ENCODE assay signal across 8 mouse cellular contexts in the genomic region with DNA sequence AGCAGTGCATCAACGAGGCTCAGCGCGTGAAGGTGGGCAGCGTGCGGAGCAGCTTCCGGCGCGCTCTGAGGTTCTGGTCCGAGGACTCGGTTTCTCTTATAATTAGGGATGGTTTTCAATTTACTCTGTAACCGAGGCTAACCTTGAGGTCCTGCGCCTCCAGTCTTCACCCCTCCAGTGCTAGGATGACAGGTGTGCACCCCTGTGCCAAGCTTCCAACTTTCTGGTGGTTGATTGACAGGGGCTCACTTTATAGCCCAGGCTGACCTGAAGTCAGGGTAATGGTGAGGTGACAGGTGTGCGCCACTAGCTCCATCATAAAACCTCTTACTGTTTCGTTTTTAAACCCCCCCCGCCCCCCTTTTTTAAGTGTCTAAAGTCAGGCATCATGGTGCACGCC. TPM values are rescaled to one million over a fixed set of nuclear protein-coding genes. Genes with fewer than 3 reads are reported as not detected.
DNase-seq lines count a peak whose midpoint lies in the region; ATAC-seq and TF ChIP-seq lines count a peak whose summit lies in the region.

No protein-coding gene starts in this region.

- TF ChIP-seq CTCF in layer of hippocampus, adult 2 months (conservative IDR thresholded peaks at IDR 0.05) = no peak

- H3ac ChIP-seq in myocyte (ENCODE audit: control insufficient read depth, insufficient read length) = peak overlapping the region; percentile 62

- DNase-seq in layer of hippocampus, adult 2 months (ENCODE audit: low spot score in 2 of 2) = no peak
- DNase-seq in layer of hippocampus, adult 9-10 months (ENCODE audit: low spot score) = no peak
- DNase-seq in left cerebral cortex, postnatal 4 days = no peak
- DNase-seq in left cerebral cortex, postnatal 36 days (ENCODE audit: low spot score in 2 of 2) = no peak
- DNase-seq in cerebellum, postnatal 10 days = no peak

- intact Hi-C loops in left cerebral cortex, postnatal 4 days (cut with DNase I) = no loop called here
- intact Hi-C loops in left cerebral cortex, postnatal 36 days (cut with DNase I) = no loop called here

- peak overlapping the region; percentile 88 for H3K9ac ChIP-seq in embryonic facial prominence, embryonic 13.5 days
- peak overlapping the region; percentile 84 for H3K9ac ChIP-seq in intestine, embryonic 16.5 days (ENCODE audit: low read depth, low read length)

- H3K27me3 ChIP-seq in embryonic facial prominence, embryonic 13.5 days = no peaks in the 10 kb centered on the region
- H3K27me3 ChIP-seq in intestine, embryonic 16.5 days (replicated peaks; ENCODE audit: control insufficient read depth, insufficient read depth, low read length) = no peaks in the 10 kb centered on the region
- no peaks in the 10 kb centered on the region for H3K27me3 ChIP-seq in myocyte (ENCODE audit: control insufficient read depth, insufficient read depth, insufficient read length)

- peak overlapping the region; percentile 92 for H3K4me2 ChIP-seq in embryonic facial prominence, embryonic 13.5 days
- peak overlapping the region; percentile 72 for H3K4me2 ChIP-seq in intestine, embryonic 16.5 days (ENCODE audit: low read depth, low read length)
- H3K4me2 ChIP-seq in myocyte (ENCODE audit: low read depth) = peak overlapping the region; percentile 82

- TF ChIP-seq POLR2A in myocyte (IDR thresholded peaks at IDR 0.05; ENCODE audit: insufficient read length, low read depth) = no peak

- no peaks in the 10 kb centered on the region for H3K9me3 ChIP-seq in embryonic facial prominence, embryonic 13.5 days
- no peaks in the 10 kb centered on the region for H3K9me3 ChIP-seq in intestine, embryonic 16.5 days (ENCODE audit: control insufficient read depth, low read length)

- no peak for ATAC-seq in embryonic facial prominence, embryonic 13.5 days (ENCODE audit: insufficient number of reproducible peaks, insufficient read depth, low FRiP score, low TSS enrichment, low read depth)
- peak; percentile 51 for ATAC-seq in intestine, embryonic 16.5 days

- peak overlapping the region; percentile 81 for H3K4me3 ChIP-seq in layer of hippocampus, adult 2 months
- peak overlapping the region; percentile 93 for H3K4me3 ChIP-seq in embryonic facial prominence, embryonic 13.5 days
- H3K4me3 ChIP-seq in intestine, embryonic 16.5 days (ENCODE audit: low read length) = peak overlapping the region; percentile 78
- peak overlapping the region; percentile 100 for H3K4me3 ChIP-seq in myocyte

- peaks cover 41% of the 10 kb centered on the region for H3K79me2 ChIP-seq in myocyte (ENCODE audit: control insufficient read depth, insufficient read depth)

- peak overlapping the region; percentile 93 for H3K27ac ChIP-seq in layer of hippocampus, adult 2 months
- H3K27ac ChIP-seq in embryonic facial prominence, embryonic 13.5 days = peak overlapping the region; percentile 86
- peak overlapping the region; percentile 67; the same call in 1 of the 2 replicates for H3K27ac ChIP-seq in intestine, embryonic 16.5 days (ENCODE audit: low read length)

- H3K36me3 ChIP-seq in embryonic facial prominence, embryonic 13.5 days = peaks cover 56% of the 10 kb centered on the region
- peaks cover 22% of the 10 kb centered on the region for H3K36me3 ChIP-seq in intestine, embryonic 16.5 days (ENCODE audit: control insufficient read depth, insufficient read depth, low read length)
- H3K36me3 ChIP-seq in myocyte (ENCODE audit: control insufficient read depth, insufficient read depth) = peaks cover 16% of the 10 kb centered on the region

- WGBS in embryonic facial prominence, embryonic 13.5 days = 5% methylated on average over 16 of the region's 16 CpGs
- 3% methylated on average over 16 of the region's 16 CpGs for WGBS in intestine, embryonic 16.5 days

- H3K4me1 ChIP-seq in embryonic facial prominence, embryonic 13.5 days = peaks cover 25% of the 10 kb centered on the region
- peaks cover 12% of the 10 kb centered on the region for H3K4me1 ChIP-seq in intestine, embryonic 16.5 days (ENCODE audit: control insufficient read depth, insufficient read depth, low read length)

TF ChIP-seq in myocyte, 11 proteins besides CTCF, POLR2A, EP300 and RAD21:
- TF ChIP-seq E2F4 (IDR thresholded peaks at IDR 0.05; ENCODE audit: insufficient read depth) (no peak), MYOG (IDR thresholded peaks at IDR 0.05; ENCODE audit: control insufficient read depth in 1 of 3, insufficient read depth in 1 of 3, insufficient read length in 2 of 3, low read depth in 2 of 3) (no peak), MAX (IDR thresholded peaks at IDR 0.05; ENCODE audit: low read depth) (no peak), TCF3 (IDR thresholded peaks at IDR 0.05; ENCODE audit: insufficient read length, low read depth) (no peak)

RNA-seq across cellular contexts. Expression of gene Cope, which starts 0.6 kb away (rescaled TPM):
- 100 to 1,000 TPM; 139 to 157 TPM for total RNA-seq in layer of hippocampus, adult 2 months (2021)
- 315 and 327 TPM in 2 replicates for polyA plus RNA-seq in embryonic facial prominence, embryonic 13.5 days (2015; fragmentation: Nextera tagmentation; extraction: Ambion mirVana)
- polyA plus RNA-seq in intestine, embryonic 16.5 days (2015; fragmentation: Nextera tagmentation; extraction: Ambion mirVana) = 432 and 443 TPM in 2 replicates
- polyA plus RNA-seq in myocyte (2012; fragmentation: generic; extraction: Trizol) = 236 TPM
- total RNA-seq in left cerebral cortex, postnatal 4 days (2021) = 100 to 1,000 TPM; 110 to 113 TPM
- total RNA-seq in left cerebral cortex, postnatal 36 days (2021) = 100 to 1,000 TPM; 124 to 139 TPM

RNA-seq across cellular contexts. Expression of gene Ddx49, which starts 0.6 kb away (rescaled TPM):
- 10 to 100 TPM; 45.5 to 52.1 TPM for total RNA-seq in layer of hippocampus, adult 2 months (2021)
- 54.4 and 58.3 TPM in 2 replicates for polyA plus RNA-seq in embryonic facial prominence, embryonic 13.5 days (2015; fragmentation: Nextera tagmentation; extraction: Ambion mirVana)
- polyA plus RNA-seq in intestine, embryonic 16.5 days (2015; fragmentation: Nextera tagmentation; extraction: Ambion mirVana) = 44.2 and 48.4 TPM in 2 replicates
- polyA plus RNA-seq in myocyte (2012; fragmentation: generic; extraction: Trizol) = 106 TPM
- 10 to 100 TPM; 65.7 to 69.9 TPM for total RNA-seq in left cerebral cortex, postnatal 4 days (2021)
- total RNA-seq in left cerebral cortex, postnatal 36 days (2021) = 10 to 100 TPM; 47.8 to 49.8 TPM

RNA-seq across cellular contexts. Expression of gene Cers1, which starts 12.7 kb away (rescaled TPM):
- total RNA-seq in layer of hippocampus, adult 2 months (2021) = 100 to 1,000 TPM; 110 to 113 TPM
- polyA plus RNA-seq in embryonic facial prominence, embryonic 13.5 days (2015; fragmentation: Nextera tagmentation; extraction: Ambion mirVana) = 9.3 and 9.4 TPM in 2 replicates
- 2.1 and 3.2 TPM in 2 replicates for polyA plus RNA-seq in intestine, embryonic 16.5 days (2015; fragmentation: Nextera tagmentation; extraction: Ambion mirVana)
- 4.4 TPM for polyA plus RNA-seq in myocyte (2012; fragmentation: generic; extraction: Trizol)
- 10 to 100 TPM; 61.6 to 67.6 TPM for total RNA-seq in left cerebral cortex, postnatal 4 days (2021)
- total RNA-seq in left cerebral cortex, postnatal 36 days (2021) = 100 to 1,000 TPM; 101 to 104 TPM

RNA-seq across cellular contexts. Expression of gene Homer3, which starts 20.3 kb away (rescaled TPM):
- 10 to 100 TPM; 87.7 to 90.5 TPM for total RNA-seq in layer of hippocampus, adult 2 months (2021)
- 47.3 and 57.5 TPM in 2 replicates for polyA plus RNA-seq in embryonic facial prominence, embryonic 13.5 days (2015; fragmentation: Nextera tagmentation; extraction: Ambion mirVana)
- polyA plus RNA-seq in intestine, embryonic 16.5 days (2015; fragmentation: Nextera tagmentation; extraction: Ambion mirVana) = 25.5 and 26.0 TPM in 2 replicates
- polyA plus RNA-seq in myocyte (2012; fragmentation: generic; extraction: Trizol) = 43.6 TPM
- 10 to 100 TPM; 20.0 to 22.3 TPM for total RNA-seq in left cerebral cortex, postnatal 4 days (2021)
- total RNA-seq in left cerebral cortex, postnatal 36 days (2021) = 1 to 10 TPM; 9.1 to 9.6 TPM

RNA-seq across cellular contexts. Expression of gene Gdf1, which starts 26.7 kb away (rescaled TPM):
- 10 to 100 TPM; 12.1 to 14.4 TPM for total RNA-seq in layer of hippocampus, adult 2 months (2021)
- 2.2 and 4.2 TPM in 2 replicates for polyA plus RNA-seq in embryonic facial prominence, embryonic 13.5 days (2015; fragmentation: Nextera tagmentation; extraction: Ambion mirVana)
- 0.53 and 0.78 TPM in 2 replicates for polyA plus RNA-seq in intestine, embryonic 16.5 days (2015; fragmentation: Nextera tagmentation; extraction: Ambion mirVana)
- polyA plus RNA-seq in myocyte (2012; fragmentation: generic; extraction: Trizol) = 2.6 TPM
- total RNA-seq in left cerebral cortex, postnatal 4 days (2021) = 1 to 10 TPM; 6.8 to 7.9 TPM
- total RNA-seq in left cerebral cortex, postnatal 36 days (2021) = 10 to 100 TPM; 15.3 to 23.7 TPM
